Mouse (Mus musculus) spleen, embryonic (tissue): ENCODE measurements around the gene Mfrp.

Source experiments
- CTCF ChIA-PET: fragments of 350-600 bp; sonication (Branson Sonifier 250); formaldehyde crosslinking; loops from one replicate; lab custom pipeline; 2022; lab: Charles Lee

The Mfrp gene

DNA sequence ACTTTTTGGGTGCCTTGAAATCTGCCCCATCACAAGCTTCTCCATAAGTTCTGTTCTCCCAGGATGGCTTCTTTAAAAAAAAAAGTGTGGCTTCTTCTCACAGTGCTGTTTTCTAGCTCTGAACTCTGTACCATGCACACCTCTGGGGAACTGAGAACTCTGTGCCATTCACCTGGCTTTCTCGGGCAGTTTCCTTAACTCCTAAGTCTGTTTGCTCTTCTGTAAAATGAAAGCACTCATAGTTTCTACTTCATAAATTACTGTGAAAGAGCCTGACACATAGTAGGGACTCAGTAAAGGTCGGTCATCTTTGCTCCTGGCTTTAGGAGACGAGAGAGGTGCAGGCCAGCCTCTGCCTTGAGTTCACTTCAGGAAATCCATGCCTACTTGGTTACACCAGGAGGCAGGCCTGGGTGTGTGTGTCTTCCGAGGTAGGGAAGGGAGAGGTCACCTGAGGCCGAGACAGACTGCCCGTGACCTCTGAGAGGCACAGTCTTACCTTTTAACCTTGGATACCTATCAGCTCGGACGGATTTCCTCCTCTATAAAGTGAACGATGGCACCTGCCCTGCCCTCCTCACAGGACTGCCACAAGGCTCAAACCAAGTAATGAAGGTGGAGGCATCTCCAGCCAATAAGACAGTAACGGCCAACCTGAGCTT is 23.3 kb upstream of the Mfrp start:
- CTCF ChIA-PET, result interaction anchor here (0.7 kb wide), 1 partner anchor 11 kb away, joined by 3 read pairs; no protein-coding TSS in a partner anchor

DNA sequence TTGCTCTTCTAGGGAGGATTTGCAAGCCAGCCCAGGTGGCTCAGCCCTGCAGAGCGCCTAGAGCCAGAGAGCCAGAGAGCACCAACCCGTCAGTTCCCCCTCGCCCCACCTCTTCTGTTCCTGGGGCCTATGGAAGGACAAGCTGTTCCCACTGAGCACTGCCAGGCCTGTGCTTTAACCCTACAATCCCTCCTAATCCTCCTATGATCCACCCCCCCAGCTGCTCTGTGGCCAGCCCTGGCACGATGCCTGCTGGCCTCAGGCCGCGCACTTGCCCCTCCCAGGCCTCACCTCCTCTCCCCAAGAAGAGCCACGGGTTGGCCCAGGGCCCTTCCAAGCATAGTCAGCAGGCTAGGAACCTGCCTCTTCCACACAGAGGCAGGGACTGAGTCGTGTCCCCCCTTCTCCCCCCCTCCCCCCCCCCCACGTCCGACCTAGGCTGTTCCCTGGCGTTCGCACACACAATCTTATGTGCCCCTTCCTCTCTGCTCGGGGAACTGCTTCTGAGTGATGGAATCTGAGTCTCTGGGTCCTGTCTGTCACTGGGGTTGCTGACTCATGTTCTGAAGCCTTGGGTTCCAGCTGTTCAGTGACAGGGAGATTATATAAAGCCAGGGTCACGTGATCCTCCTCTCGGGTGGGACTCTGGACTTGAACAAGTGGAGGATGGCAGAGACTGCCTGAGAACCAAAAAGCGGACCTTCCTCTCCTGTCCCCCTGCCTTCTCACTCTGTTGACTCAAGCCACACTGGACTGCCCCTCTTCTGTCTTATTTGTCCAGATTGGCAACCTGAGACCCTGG is 22.4 kb upstream of the Mfrp start:
- CTCF ChIA-PET, result no interaction called here

GRCm38 (mm10) chr9:44079997-44080780 is 21.3 kb upstream of the Mfrp start:
- CTCF ChIA-PET, result no interaction called here

- CTCF ChIA-PET, result interaction anchor here (0.9 kb wide), 1 partner anchor 131 kb away, joined by 3 read pairs; no protein-coding TSS in a partner anchor
Observed at GRCm38 (mm10) chr9:44080953-44081352, 20.6 kb upstream of the Mfrp start.

DNA sequence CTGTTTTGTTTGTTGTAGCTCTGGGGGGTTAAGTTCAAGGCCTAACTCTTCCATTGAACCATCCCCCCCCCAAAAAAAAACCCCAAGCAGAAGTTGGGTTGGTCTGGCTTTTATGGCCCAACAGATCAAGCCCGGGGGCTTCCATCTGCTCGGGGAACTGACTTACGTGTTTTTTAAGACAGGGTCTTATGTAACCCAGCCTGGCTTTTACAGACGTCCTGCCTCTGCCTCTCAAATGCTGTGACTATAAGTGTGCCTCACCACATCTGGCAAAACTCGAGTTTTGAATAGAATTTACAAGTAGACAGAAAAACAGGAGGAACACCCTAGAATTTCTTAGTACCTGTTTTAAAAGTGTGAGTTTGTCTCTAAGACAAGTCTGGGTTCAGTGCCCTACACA is 19.9 kb upstream of the Mfrp start:
- CTCF ChIA-PET, result interaction anchor here (0.9 kb wide), 1 partner anchor 131 kb away, joined by 3 read pairs; no protein-coding TSS in a partner anchor

GRCm38 (mm10) chr9:44082266-44082665 is 19.3 kb upstream of the Mfrp start:
- CTCF ChIA-PET, result no interaction called here

DNA sequence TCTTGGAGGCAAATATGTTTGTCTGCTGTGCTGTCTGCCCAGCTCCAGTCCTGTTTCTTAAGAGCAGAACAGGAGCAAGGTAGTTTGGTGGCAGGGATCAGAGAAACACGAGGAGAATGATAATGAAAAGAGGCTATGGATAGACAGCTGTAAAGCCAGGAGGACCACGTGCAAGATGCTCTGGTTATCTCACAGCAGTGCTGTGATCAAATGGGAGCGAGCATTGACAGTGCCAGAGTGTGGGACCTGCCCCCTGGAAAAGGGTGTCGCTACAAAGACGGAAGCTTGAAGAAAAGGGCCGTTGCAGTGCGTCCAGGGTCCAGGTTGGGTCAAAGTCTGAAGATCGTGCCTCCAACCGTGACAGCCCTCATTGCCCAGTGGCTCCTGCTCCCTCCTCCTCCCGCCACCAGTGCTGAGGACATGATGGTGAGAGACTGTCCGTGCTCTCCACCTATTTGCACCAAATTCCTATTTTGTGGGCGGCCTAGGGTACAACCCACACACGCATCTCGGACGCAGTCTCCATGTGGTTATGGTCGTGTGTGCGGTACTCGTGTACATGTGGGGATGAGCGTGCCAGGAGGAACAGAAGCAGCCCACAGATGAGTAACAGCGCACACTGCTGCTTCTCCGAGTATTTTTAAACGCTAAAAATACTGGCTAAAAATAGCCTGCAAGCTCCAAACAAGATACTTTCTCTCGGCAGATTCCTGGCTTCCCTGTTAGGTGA is 18.0 kb upstream of the Mfrp start:
- CTCF ChIA-PET, result interaction anchor here (0.5 to 0.7 kb wide), 2 partner anchors 10 to 12 kb away, joined by 4 read pairs; no protein-coding TSS in a partner anchor

DNA sequence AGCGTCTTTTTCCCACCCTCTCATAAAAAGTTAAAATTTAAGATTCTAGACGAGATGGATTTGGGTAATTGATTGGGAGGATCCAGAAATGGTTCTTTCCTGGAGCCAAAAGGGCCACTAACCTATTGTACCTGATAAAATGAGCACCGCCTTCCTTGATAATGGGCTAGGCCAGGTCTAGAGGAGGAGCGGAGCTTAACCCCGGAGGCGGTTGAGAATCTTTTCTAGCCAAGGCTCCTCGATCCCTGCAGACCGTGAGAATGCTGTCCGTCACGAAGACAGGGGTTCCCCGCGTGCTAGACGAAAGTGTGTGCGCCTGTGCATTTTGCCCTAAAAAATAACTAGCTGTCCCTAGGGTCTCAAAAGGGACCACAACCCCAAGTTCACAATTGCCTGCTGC is 17.3 kb upstream of the Mfrp start:
- CTCF ChIA-PET, result no interaction called here

DNA sequence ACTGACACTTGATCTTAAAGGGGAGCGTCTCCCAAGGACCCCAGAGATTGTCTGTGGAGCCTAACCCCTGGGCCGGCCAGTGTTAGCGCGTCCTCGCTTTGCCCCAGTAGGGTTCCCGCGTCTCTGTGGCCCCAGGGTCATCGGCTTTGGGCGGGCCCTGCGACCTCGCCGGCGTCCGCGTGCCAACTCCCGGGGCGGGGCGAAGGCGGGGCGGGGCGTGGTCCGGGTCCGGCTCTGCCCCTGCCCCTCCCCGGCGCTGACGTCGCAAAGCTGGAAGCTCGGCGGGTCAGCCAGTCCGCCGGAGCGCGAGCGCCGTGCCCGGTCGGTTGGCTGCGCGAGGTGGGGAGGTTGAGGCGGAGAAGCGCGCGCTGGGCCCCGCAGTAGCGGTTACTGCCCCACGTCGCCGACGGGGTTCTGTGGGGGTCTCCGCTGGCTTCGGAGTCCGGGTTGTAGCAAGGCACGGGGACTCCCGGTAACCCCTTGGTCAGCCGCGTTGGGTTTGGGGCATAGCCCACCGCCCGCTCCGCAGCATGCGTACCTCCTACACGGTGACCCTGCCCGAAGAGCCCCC is 16.8 kb upstream of the Mfrp start:
- CTCF ChIA-PET, result no interaction called here

- CTCF ChIA-PET, result no interaction called here
Observed at GRCm38 (mm10) chr9:44085276-44085675, 16.3 kb upstream of the Mfrp start.

- CTCF ChIA-PET, result interaction anchor here (0.5 to 0.6 kb wide), 2 partner anchors 31 to 897 kb away, joined by 3 to 4 read pairs; no protein-coding TSS in a partner anchor
Observed at GRCm38 (mm10) chr9:44085741-44086665, 15.5 kb upstream of the Mfrp start.

- CTCF ChIA-PET, result no interaction called here
Observed at GRCm38 (mm10) chr9:44086960-44087359, 14.6 kb upstream of the Mfrp start.

- CTCF ChIA-PET, result interaction anchor here (0.6 kb wide), 1 partner anchor 11 kb away, joined by 13 read pairs; no protein-coding TSS in a partner anchor
Observed at GRCm38 (mm10) chr9:44087761-44088455, 13.6 kb upstream of the Mfrp start.

GRCm38 (mm10) chr9:44088877-44089608 is 12.5 kb upstream of the Mfrp start:
- CTCF ChIA-PET, result interaction anchor here (0.5 kb wide), 1 partner anchor 11 kb away, joined by 3 read pairs; no protein-coding TSS in a partner anchor

DNA sequence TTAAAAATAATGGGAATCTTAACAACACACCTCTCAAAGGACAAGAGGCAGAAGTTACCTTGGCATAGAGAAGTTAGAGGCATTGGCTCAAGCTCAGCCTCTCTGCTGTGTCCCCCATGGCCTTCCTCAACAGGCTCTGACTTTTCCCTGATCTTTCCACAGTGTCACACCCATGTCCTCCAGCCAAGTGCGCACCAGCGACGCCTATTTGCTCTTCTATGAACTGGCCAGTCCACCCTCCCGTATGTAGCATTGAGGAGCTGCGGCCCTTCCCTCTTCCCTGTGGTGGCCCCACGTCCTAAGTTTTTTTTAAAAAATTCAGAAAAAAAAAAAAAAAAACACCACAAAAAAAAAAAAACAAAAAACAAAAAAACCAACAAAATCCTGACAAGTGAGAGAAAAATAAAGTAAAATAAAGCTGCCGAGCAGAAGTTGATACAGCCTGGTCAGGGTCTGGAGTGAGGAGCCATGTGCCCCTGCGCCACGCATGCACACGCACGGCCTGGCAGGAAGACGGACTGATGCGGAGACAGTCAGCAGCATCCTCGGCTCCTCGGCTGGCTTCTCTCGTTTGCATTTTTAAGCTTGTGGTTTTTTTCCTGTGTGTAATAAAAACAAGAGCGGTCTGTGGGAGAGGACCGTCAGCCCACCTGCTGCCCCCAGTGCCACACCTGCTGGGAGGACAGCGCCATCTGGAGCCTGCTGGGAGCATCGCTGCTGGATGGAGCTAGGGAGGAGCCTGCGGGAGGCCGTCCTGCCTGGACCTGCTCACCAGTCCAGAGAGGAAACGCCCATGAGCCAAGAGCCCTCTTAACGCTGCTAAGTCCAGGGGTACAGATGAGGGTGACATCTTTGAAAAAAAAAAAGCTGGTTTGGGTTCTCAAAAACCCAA is 7.7 kb upstream of the Mfrp start:
- CTCF ChIA-PET, result interaction anchor here (0.7 kb wide), 1 partner anchor 11 kb away, joined by 4 read pairs; no protein-coding TSS in a partner anchor

DNA sequence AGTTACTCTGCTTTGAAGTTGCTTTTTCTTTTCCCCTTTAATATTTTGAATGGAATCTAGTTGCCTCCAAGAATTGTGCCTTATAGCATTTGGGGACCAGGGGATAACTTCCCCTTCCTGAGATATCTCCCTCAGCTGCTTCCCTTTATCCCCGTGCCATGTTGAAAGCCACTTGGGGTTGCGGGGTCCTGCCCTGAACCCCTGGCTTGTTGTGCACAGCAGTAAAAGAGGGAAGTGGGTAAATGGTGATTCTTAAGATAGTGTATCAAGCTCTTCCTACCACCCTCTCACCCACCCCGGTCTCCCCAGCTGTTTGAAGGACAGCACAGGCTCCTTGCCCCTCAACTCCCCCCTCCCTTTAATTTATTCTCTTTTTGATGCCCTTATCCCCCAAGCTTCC is 6.8 kb upstream of the Mfrp start:
- CTCF ChIA-PET, result interaction anchor here (1.2 kb wide), 1 partner anchor 27 kb away, joined by 3 read pairs; no protein-coding TSS in a partner anchor

DNA sequence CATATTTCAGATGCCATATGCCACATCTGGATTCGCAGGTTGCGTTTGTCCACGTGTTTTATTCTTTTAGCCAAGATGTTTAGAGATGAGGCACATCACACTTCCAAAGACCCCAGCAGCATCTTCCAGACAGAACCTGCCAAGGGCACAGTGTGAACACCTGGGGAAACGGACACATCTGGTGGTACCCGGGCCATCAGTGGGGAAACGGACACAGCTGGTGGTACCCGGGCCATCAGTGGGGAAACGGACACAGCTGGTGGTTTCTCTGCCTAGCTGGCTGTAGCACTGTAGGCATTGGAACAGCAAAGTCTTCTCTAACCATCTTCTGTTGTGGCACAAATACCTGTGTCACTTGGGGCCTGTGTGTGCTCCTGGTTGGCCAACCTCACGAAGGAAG is 5.7 kb upstream of the Mfrp start:
- CTCF ChIA-PET, result interaction anchor here (1.2 kb wide), 1 partner anchor 28 kb away, joined by 3 read pairs; no protein-coding TSS in a partner anchor
